Mouse (Mus musculus) kidney, embryonic 16.5 days (tissue): ENCODE results near the gene Farp1. TPM values are rescaled to one million over a fixed set of nuclear protein-coding genes. Genes with fewer than 3 reads are reported as not detected.

Experiments
- ATAC-seq: fragments of 200-750 bp; cut with Nextera tagmentation; 2 replicates; pipeline ENCODE4 v1.8.0; 2017; ENCODE audit warnings: moderate TSS enrichment; ENCODE audit not compliant: low FRiP score, low TSS enrichment
- H3K27ac ChIP-seq: fragments of 300-500 bp; sonication (generic); 2 replicates; pipeline ENCODE4 v1.5.1; 2014; ENCODE audit warnings: low read length
- H3K27me3 ChIP-seq: fragments of 300-500 bp; sonication (generic); 2 replicates; pipeline ENCODE4 v1.6.1; 2014; ENCODE audit warnings: low read length, control low read depth, mixed read lengths; ENCODE audit not compliant: insufficient read depth
- H3K36me3 ChIP-seq: fragments of 300-500 bp; sonication (generic); 2 replicates; pipeline ENCODE4 v1.6.1; 2014; ENCODE audit warnings: low read length, control low read depth, mixed read lengths; ENCODE audit not compliant: insufficient read depth
- H3K4me1 ChIP-seq: fragments of 300-500 bp; sonication (generic); 2 replicates; pipeline ENCODE4 v1.6.1; 2014; ENCODE audit warnings: low read length, control low read depth, mixed read lengths; ENCODE audit not compliant: insufficient read depth
- H3K4me2 ChIP-seq: fragments of 300-500 bp; sonication (generic); replicated peaks from 2 replicates; pipeline ENCODE4 v1.6.1; 2014; ENCODE audit warnings: low read depth, low read length
- H3K4me3 ChIP-seq: fragments of 300-500 bp; sonication (generic); 2 replicates; pipeline ENCODE4 v1.5.1; 2014; ENCODE audit warnings: mild to moderate bottlenecking, low read length
- H3K9ac ChIP-seq: fragments of 300-500 bp; sonication (generic); replicated peaks from 2 replicates; pipeline ENCODE4 v1.6.1; 2014; ENCODE audit warnings: low read length
- H3K9me3 ChIP-seq: fragments of 300-500 bp; sonication (generic); 2 replicates; pipeline ENCODE4 v1.6.1; 2016; ENCODE audit warnings: low read length, control low read depth
- WGBS: fragments of 180-500 bp; shearing (Covaris S2); extraction: QIAGEN DNeasy Blood & Tissue Kit; methylation state at CpG from one replicate; pipeline ENCODE4 v1.1.7; 2014; 5-methylcytosine and 5-hydroxymethylcytosine counted together
- polyA plus RNA-seq: library from polyadenylated mRNA; unstranded; fragments of >200 nt; fragmentation: Nextera tagmentation; extraction: Ambion mirVana; gene quantifications from 2 replicates; pipeline ENCODE4 v1.2.1, GENCODE M21; 2015

Farp1 gene
- polyA plus RNA-seq, 1 experiment from 2014 or later: 31.9 TPM

DNA sequence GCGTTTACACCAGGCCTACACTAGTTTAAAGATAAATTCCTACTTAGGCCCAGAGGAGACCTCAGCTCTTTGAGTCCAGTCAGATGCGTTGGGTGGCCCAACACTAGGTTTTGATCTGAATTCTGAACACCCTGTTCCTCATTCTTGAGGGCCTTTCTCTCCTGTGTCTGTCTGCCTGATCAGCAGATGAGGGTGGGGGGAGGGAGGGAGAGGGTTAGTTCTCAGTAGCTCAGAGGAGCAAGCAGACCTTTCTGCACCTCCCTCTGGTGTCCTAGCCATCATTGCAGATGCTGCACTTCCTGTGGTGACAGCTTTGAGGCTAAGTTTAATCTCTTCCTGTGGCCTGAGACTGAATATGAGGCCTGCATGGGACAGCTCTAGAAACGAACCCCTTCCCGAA lies 227.6 kb downstream of the Farp1 start:
- 0 out of 2 replicates have a peak, but pooled peaks cover 2% of the 10 kb centered on the region for H3K4me1 ChIP-seq
- peaks cover 27% of the 10 kb centered on the region; the same call in 1 of the 2 replicates for H3K36me3 ChIP-seq
- no peaks in the 10 kb centered on the region for H3K9me3 ChIP-seq
- no peak overlapping the region for H3K4me3 ChIP-seq
- no peak for ATAC-seq
- no peaks in the 10 kb centered on the region for H3K27me3 ChIP-seq
- H3K27ac ChIP-seq: no peak overlapping the region
- WGBS: 75% methylated on average over 4 of the region's 4 CpGs
- no peak overlapping the region for H3K9ac ChIP-seq
- no peak overlapping the region for H3K4me2 ChIP-seq

DNA sequence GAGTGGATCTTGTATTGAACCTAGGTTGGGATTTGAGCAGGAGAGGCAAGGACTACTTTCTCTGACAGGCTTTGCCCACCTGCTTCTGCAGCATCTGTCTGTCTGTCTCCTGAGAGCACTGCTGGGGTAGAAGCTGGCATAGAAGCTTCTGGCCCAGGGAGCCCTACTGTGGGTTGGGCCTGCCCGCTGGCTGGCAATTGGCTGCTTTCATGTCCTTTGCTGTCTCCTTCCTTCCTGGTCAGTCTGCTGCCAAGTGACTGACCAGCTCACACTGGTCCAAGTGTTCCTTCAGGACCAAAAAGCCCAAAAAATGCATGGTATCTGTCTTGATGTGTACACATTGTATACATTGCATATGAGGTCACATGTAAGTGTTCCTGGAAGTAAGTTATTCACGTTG lies 228.9 kb downstream of the Farp1 start:
- no peaks in the 10 kb centered on the region for H3K9me3 ChIP-seq
- no peaks in the 10 kb centered on the region for H3K27me3 ChIP-seq
- H3K4me3 ChIP-seq: no peak overlapping the region
- 80% methylated on average over 2 of the region's 2 CpGs for WGBS
- no peak for ATAC-seq
- H3K9ac ChIP-seq: no peak overlapping the region
- H3K4me2 ChIP-seq: no peak overlapping the region
- peaks cover 26% of the 10 kb centered on the region; the same call in 1 of the 2 replicates for H3K36me3 ChIP-seq
- 0 out of 2 replicates have a peak, but pooled peaks cover 2% of the 10 kb centered on the region for H3K4me1 ChIP-seq
- H3K27ac ChIP-seq: no peak overlapping the region

GRCm38 (mm10) chr14:121264453-121264852 lies 229.5 kb downstream of the Farp1 start:
- Histone ChIP-seq H3K9ac (no peak overlapping the region), H3K36me3 (peaks cover 23% of the 10 kb centered on the region; the same call in 1 of the 2 replicates), H3K9me3 (no peaks in the 10 kb centered on the region), H3K4me3 (no peak overlapping the region), H3K4me2 (no peak overlapping the region), H3K27ac (no peak overlapping the region), H3K27me3 (no peaks in the 10 kb centered on the region), H3K4me1 (0 out of 2 replicates have a peak, but pooled peaks cover 2% of the 10 kb centered on the region)
- 84% methylated on average over 6 of the region's 6 CpGs for WGBS
- ATAC-seq: no peak

DNA sequence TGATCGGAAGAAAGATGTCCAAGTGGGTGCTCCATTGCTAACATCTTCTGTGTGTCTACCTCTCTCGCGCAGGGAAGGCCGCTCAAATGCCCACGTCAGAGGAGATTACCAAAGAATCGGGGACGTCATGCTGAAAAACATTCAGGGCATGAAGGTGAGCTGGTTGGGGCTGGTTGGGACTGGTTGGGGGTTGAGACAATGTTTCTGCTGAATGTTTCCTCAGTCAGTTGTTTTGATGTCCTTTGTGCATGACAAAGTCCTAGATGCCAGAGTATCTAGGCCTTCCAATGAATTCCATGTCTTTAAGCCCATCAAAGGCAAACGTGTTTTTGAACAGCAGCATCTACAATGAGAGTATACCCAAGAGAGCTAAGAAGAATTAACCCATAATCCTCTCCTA lies 232.8 kb downstream of the Farp1 start:
- Histone ChIP-seq H3K36me3 (peaks cover 50% of the 10 kb centered on the region), H3K4me3 (no peak overlapping the region), H3K4me2 (no peak overlapping the region), H3K9ac (no peak overlapping the region), H3K9me3 (no peaks in the 10 kb centered on the region), H3K27me3 (no peaks in the 10 kb centered on the region), H3K27ac (no peak overlapping the region), H3K4me1 (0 out of 2 replicates have a peak, but pooled peaks cover 2% of the 10 kb centered on the region)
- ATAC-seq: no peak
- WGBS: 93% methylated on average over 8 of the region's 8 CpGs

- Histone ChIP-seq H3K4me1 (no peaks in the 10 kb centered on the region), H3K4me3 (no peak overlapping the region), H3K4me2 (no peak overlapping the region), H3K36me3 (peaks cover 58% of the 10 kb centered on the region), H3K9me3 (no peaks in the 10 kb centered on the region), H3K27ac (no peak overlapping the region), H3K9ac (no peak overlapping the region), H3K27me3 (no peaks in the 10 kb centered on the region)
- 87% methylated on average over 6 of the region's 6 CpGs for WGBS
- no peak for ATAC-seq
These were observed 235.5 kb downstream of the Farp1 start for GRCm38 (mm10) chr14:121270490-121270889.

- no peak overlapping the region for H3K4me2 ChIP-seq
- H3K4me1 ChIP-seq: no peaks in the 10 kb centered on the region
- no peaks in the 10 kb centered on the region for H3K27me3 ChIP-seq
- no peak for ATAC-seq
- peaks cover 60% of the 10 kb centered on the region for H3K36me3 ChIP-seq
- 87% methylated on average over 12 of the region's 12 CpGs for WGBS
- no peak overlapping the region for H3K27ac ChIP-seq
- H3K9me3 ChIP-seq: no peaks in the 10 kb centered on the region
- H3K9ac ChIP-seq: no peak overlapping the region
- no peak overlapping the region for H3K4me3 ChIP-seq
These were observed 240.0 kb downstream of the Farp1 start for GRCm38 (mm10) chr14:121274985-121275384.

GRCm38 (mm10) chr14:121276016-121276415 lies 241.0 kb downstream of the Farp1 start:
- ATAC-seq: no peak

DNA sequence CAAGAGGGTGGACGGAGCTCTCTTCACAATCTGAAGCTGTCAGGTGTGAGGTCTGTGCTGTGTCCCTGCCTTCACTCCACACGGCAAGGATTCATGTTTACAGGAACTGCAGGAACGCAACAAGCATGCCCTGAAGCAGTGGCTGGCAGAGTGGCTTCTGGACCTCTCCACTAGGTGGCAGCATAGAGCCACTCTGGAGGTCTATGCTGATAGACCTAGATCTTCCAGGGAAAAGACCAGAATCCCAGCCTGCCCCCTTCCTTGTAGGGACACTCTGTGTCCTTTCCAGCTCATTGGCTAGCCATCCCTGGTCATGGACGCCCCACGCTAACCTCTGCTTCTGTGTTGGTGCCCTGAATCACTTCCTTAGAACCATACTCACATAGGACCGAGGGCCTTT lies 244.1 kb downstream of the Farp1 start:
- WGBS: 31% methylated on average over 6 of the region's 6 CpGs
- peak; percentile 72 for ATAC-seq
- Histone ChIP-seq H3K36me3 (peaks cover 48% of the 10 kb centered on the region), H3K27me3 (no peaks in the 10 kb centered on the region), H3K9ac (no peak overlapping the region), H3K4me3 (no peak overlapping the region), H3K4me2 (no peak overlapping the region), H3K27ac (no peak overlapping the region), H3K9me3 (no peaks in the 10 kb centered on the region), H3K4me1 (no peaks in the 10 kb centered on the region)

More at GRCm38 (mm10) chr14:121276016-121276415, 241.0 kb downstream of the Farp1 start:
- 55% methylated on average over 10 of the region's 10 CpGs for WGBS
- Histone ChIP-seq H3K27ac (no peak overlapping the region), H3K27me3 (no peaks in the 10 kb centered on the region), H3K4me1 (no peaks in the 10 kb centered on the region), H3K4me2 (no peak overlapping the region), H3K9me3 (no peaks in the 10 kb centered on the region), H3K36me3 (peaks cover 56% of the 10 kb centered on the region), H3K9ac (no peak overlapping the region), H3K4me3 (no peak overlapping the region)

DNA sequence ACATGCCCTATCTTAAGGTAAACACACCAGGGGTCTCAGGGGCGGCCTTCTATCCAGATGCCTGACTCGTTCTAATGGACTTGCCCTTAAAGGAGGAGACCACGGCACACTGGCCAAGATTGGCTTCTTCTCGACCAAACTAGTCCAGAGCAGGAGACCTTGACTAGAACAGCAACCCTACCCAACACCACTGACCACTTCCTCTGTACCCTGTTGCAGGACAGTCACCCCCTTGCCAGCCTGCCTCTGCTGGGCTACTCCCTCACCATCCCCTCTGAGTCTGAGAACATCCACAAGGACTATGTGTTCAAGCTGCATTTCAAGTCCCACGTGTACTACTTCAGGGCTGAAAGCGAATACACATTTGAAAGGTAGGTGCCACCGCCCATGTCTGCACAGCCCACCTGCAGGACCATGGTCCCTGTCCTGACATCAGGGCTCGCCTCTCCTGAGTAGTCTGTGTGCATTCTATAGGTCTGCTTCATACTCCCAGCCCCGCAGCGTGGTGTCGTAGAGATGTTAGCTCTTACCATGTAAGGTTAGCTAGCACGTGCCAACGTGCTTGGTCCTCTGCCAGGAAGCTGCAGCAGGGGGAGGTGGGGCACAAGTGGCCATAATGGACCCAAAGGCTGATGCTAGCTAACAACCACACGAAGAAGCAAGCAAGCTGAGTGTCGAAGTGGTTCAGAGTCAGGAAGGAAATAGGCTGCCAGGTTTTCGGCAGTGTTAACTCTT lies 245.8 kb downstream of the Farp1 start:
- ATAC-seq: no peak
- no peak overlapping the region for H3K9ac ChIP-seq
- H3K36me3 ChIP-seq: peaks cover 53% of the 10 kb centered on the region
- no peak overlapping the region for H3K4me2 ChIP-seq
- no peak overlapping the region for H3K27ac ChIP-seq
- H3K9me3 ChIP-seq: no peaks in the 10 kb centered on the region
- WGBS: 81% methylated on average over 16 of the region's 16 CpGs
- no peak overlapping the region for H3K4me3 ChIP-seq
- no peaks in the 10 kb centered on the region for H3K27me3 ChIP-seq
- no peaks in the 10 kb centered on the region for H3K4me1 ChIP-seq

GRCm38 (mm10) chr14:121281336-121281710 lies 246.3 kb downstream of the Farp1 start:
- H3K4me1 ChIP-seq: no peaks in the 10 kb centered on the region
- peaks cover 54% of the 10 kb centered on the region for H3K36me3 ChIP-seq
- H3K27ac ChIP-seq: no peak overlapping the region

More at GRCm38 (mm10) chr14:121281336-121281710, 246.3 kb downstream of the Farp1 start:
- Histone ChIP-seq H3K4me2 (no peak overlapping the region), H3K9me3 (no peaks in the 10 kb centered on the region), H3K27me3 (no peaks in the 10 kb centered on the region), H3K4me3 (no peak overlapping the region), H3K9ac (no peak overlapping the region)
- ATAC-seq: no peak
